Comparison of ENCODE assay signal across 10 mouse cellular contexts in the genomic region with DNA sequence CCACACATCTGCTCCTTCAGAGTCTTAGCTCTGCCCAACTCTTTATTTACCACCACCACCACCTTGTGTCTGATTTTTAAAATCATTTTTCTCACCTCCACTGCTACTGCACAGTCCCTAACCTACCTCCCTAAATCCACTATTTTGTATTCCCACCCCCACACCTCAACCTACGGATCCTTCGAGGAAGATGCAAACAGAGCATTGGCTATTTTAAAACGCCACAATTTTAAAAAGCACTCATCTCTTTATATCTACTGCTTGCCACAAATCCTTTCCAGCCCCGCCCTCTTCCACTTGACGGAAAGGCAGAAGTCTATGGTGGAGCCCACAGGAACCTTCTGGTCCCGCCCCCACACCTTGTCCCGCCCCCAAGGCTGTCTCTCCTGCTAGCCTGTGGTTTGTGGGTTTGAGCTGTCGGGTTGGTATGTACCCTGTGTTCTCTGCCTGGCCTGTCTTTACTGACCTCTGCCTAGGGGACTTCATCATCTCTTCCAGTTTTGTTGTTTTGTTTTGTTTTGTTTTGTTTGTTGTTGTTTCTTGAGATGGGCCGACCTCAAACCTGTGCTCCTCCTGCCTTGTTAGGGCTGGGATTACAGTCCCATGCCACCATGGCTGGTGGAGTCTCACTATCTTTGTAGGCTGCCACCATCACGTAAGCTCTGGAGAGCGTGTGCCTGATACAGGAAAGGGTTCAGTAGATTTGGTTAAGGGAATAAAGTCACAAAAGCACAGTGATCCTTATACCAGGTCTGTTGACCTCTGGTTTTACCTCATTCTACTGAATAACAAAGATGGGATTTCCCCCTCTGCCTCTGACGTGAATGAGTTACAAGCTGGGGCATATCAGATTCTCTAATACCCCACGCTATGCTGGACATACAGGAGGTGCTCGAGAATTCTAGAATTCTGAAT. TPM values are rescaled to one million over a fixed set of nuclear protein-coding genes. Genes with fewer than 3 reads are reported as not detected.
A peak's percentile ranks its signal among the peaks of the same experiment; 100 is the strongest.
DNase-seq lines count a peak whose midpoint lies in the region; TF ChIP-seq lines count a peak whose summit lies in the region.
"Had no signal": no experiment of that assay in that cellular context is flagged by ENCODE, and none has a peak within 500 bp of the region (broad histone marks: within the 10 kb centered on the region; RNA-seq: fewer than 3 reads in every experiment).

No protein-coding gene starts in this region.

- peak; percentile 68 for TF ChIP-seq RAD21 in CH12.LX (IDR thresholded peaks at IDR 0.05; ENCODE audit: low read depth, low read length)

- peak; percentile 95 for DNase-seq in 416B (ENCODE audit: low read depth)
- DNase-seq in CH12.LX (ENCODE audit: extremely low read depth) = peak; percentile 99
- peak; percentile 97 for DNase-seq in induced T-regulatory cell, adult 2 months (ENCODE audit: low read depth)
- DNase-seq in naive thymus-derived CD4-positive, alpha-beta T cell, adult 2 months (ENCODE audit: low read depth) = peak; percentile 90
- no peak for DNase-seq in gastrocnemius, adult 2 months
- no peak for DNase-seq in cerebellum, adult 11 months
- no peak for DNase-seq in adrenal gland, adult 18-20 months (ENCODE audit: low spot score in 2 of 2)
- DNase-seq in embryo, embryonic 9.5 days (ENCODE audit: extremely low spot score) = no peak
- DNase-seq: kidney, postnatal 36 days had no signal

- peak overlapping the region; percentile 35 to 50 (median 47) for H3K4me3 ChIP-seq in CH12.LX (replicated peaks in 1 of 3; ENCODE audit: low read depth in 2 of 3, low read length in 2 of 3, poor library complexity in 1 of 3)
- H3K4me3 ChIP-seq in gastrocnemius, adult 2 months = no peak overlapping the region

- H3K4me1 ChIP-seq in CH12.LX (ENCODE audit: control insufficient read depth in 1 of 2, insufficient read depth in 2 of 2) = peaks cover 10 to 35% of the 10 kb centered on the region in 2 experiments

- in situ Hi-C loops in CH12.LX (cut with MboI; ENCODE audit: low pct_ligation_motif_present, low pct_unique_long_range_greater_than_20kb, low sequenced_read_pairs) = loop anchor here (5.0 to 10.0 kb wide), 4 partner anchors 37 to 304 kb away; partner anchors contain the start of gene Tigit

- dilution Hi-C loops in CH12.LX (cut with MboI; ENCODE audit: extremely low pct_ligation_motif_present, extremely low pct_unique_long_range_greater_than_20kb, low sequenced_read_pairs) = no loop called here

- peak overlapping the region; percentile 98 for H3K27ac ChIP-seq in CH12.LX (ENCODE audit: insufficient read depth, low read depth)
- no peak overlapping the region for H3K27ac ChIP-seq in gastrocnemius, adult 2 months

- intact Hi-C loops in gastrocnemius, adult 2 months (cut with DNase I) = no loop called here

- H3K36me3 ChIP-seq in CH12.LX (replicated peaks in 1 of 2; ENCODE audit: control insufficient read depth in 1 of 2, insufficient read depth in 1 of 2, low read length in 1 of 2) = no peaks in the 10 kb centered on the region

- TF ChIP-seq CTCF in CH12.LX (conservative IDR thresholded peaks at IDR 0.05 in 1 of 2, IDR thresholded peaks at IDR 0.05 in 1 of 2; ENCODE audit: low read depth in 2 of 2, low read length in 2 of 2) = peak in 1 of 2 experiments; percentile 49; a peak in 2 of 4 replicates
- TF ChIP-seq CTCF in gastrocnemius, adult 2 months (IDR thresholded peaks at IDR 0.05) = no peak

- no peaks in the 10 kb centered on the region for H3K79me2 ChIP-seq in CH12.LX (replicated peaks; ENCODE audit: control insufficient read depth, extremely low read depth, insufficient read depth, poor library complexity, severe bottlenecking)

- peak; percentile 75 for TF ChIP-seq POLR2A in CH12.LX (IDR thresholded peaks at IDR 0.05; ENCODE audit: low read depth, low read length)

- peak overlapping the region; percentile 83 for H3K9ac ChIP-seq in CH12.LX (ENCODE audit: insufficient read depth, low read depth)

- peak overlapping the region; percentile 96 for H3K4me2 ChIP-seq in CH12.LX (ENCODE audit: insufficient read depth, low read depth, poor library complexity, severe bottlenecking)

- TF ChIP-seq EP300 in CH12.LX (IDR thresholded peaks at IDR 0.05; ENCODE audit: low read length) = peak; percentile 70

- H3K9me3 ChIP-seq in CH12.LX (replicated peaks; ENCODE audit: low read length) = peaks cover 12% of the 10 kb centered on the region

- no peaks in the 10 kb centered on the region for H3K27me3 ChIP-seq in CH12.LX (replicated peaks)

TF ChIP-seq in CH12.LX, 34 proteins besides CTCF, POLR2A, EP300 and RAD21:
- TF ChIP-seq MAZ (IDR thresholded peaks at IDR 0.05; ENCODE audit: low read depth, low read length) = peak; percentile 68
- 0 out of 2 replicates have a peak, but pooled peaks have one; percentile 18 for TF ChIP-seq MYC (IDR thresholded peaks at IDR 0.05; ENCODE audit: low read depth, low read length)
- no peak for TF ChIP-seq MAFK (IDR thresholded peaks at IDR 0.05; ENCODE audit: insufficient replicate concordance, low read length)
- 0 out of 2 replicates have a peak, but pooled peaks have one; percentile 5 for TF ChIP-seq JUND (conservative IDR thresholded peaks at IDR 0.05; ENCODE audit: low read depth, low read length)
- no peak for TF ChIP-seq GABPA (IDR thresholded peaks at IDR 0.05; ENCODE audit: insufficient replicate concordance, low read depth, low read length)
- TF ChIP-seq MAX (IDR thresholded peaks at IDR 0.05; ENCODE audit: low read length) = peak; percentile 39
- peak; percentile 96 for TF ChIP-seq CHD1 (IDR thresholded peaks at IDR 0.05; ENCODE audit: low read depth, low read length)
- TF ChIP-seq ELF1 (IDR thresholded peaks at IDR 0.05; ENCODE audit: low read depth, low read length) = peak; percentile 40; the same call in 1 of the 2 replicates
- TF ChIP-seq ZC3H11A (IDR thresholded peaks at IDR 0.05; ENCODE audit: low read depth, low read length) = no peak
- TF ChIP-seq PAX5 (IDR thresholded peaks at IDR 0.05; ENCODE audit: low read length) = no peak
- peak; percentile 69 for TF ChIP-seq ZMIZ1 (IDR thresholded peaks at IDR 0.05; ENCODE audit: low read depth, low read length)
- TF ChIP-seq RCOR1 (conservative IDR thresholded peaks at IDR 0.05; ENCODE audit: low read depth, low read length) = no peak
- TF ChIP-seq MXI1 (IDR thresholded peaks at IDR 0.05; ENCODE audit: low read depth, low read length) = peak; percentile 58
- TF ChIP-seq TBP (conservative IDR thresholded peaks at IDR 0.05; ENCODE audit: low read depth, low read length) = peak; percentile 80
- TF ChIP-seq IRF4 (IDR thresholded peaks at IDR 0.05; ENCODE audit: low read depth, low read length) = peak; percentile 81
- TF ChIP-seq HCFC1 (IDR thresholded peaks at IDR 0.05; ENCODE audit: low read depth, low read length) = peak; percentile 44; the same call in 1 of the 2 replicates
- TF ChIP-seq BHLHE40 (IDR thresholded peaks at IDR 0.05; ENCODE audit: low read depth, low read length) = peak; percentile 45; the same call in 1 of the 2 replicates
- TF ChIP-seq ZNF384 (IDR thresholded peaks at IDR 0.05; ENCODE audit: low read depth, low read length) = no peak
- no peak for TF ChIP-seq NRF1 (IDR thresholded peaks at IDR 0.05; ENCODE audit: low read depth, low read length)
- peak; percentile 48; the same call in 1 of the 2 replicates for TF ChIP-seq E2F4 (IDR thresholded peaks at IDR 0.05; ENCODE audit: insufficient replicate concordance, low read depth, low read length)
- TF ChIP-seq USF2 (conservative IDR thresholded peaks at IDR 0.05; ENCODE audit: low read depth, low read length) = no peak
- TF ChIP-seq CHD2 (IDR thresholded peaks at IDR 0.05; ENCODE audit: low read length) = no peak; the same call in 1 of the 2 replicates
- TF ChIP-seq USF1 (IDR thresholded peaks at IDR 0.05; ENCODE audit: low read depth, low read length) = no peak
- TF ChIP-seq SMC3 (IDR thresholded peaks at IDR 0.05; ENCODE audit: low read depth, low read length) = peak; percentile 56
- peak; percentile 65; the same call in 1 of the 2 replicates for TF ChIP-seq MEF2A (IDR thresholded peaks at IDR 0.05; ENCODE audit: borderline replicate concordance, low read depth, low read length)
- TF ChIP-seq NELFE (IDR thresholded peaks at IDR 0.05; ENCODE audit: low read depth, low read length) = peak; percentile 58; the same call in 1 of the 2 replicates
- TF ChIP-seq ETS1 (conservative IDR thresholded peaks at IDR 0.05; ENCODE audit: low read depth, low read length) = peak; percentile 83
- peak; percentile 84 for TF ChIP-seq SIN3A (IDR thresholded peaks at IDR 0.05; ENCODE audit: low read length)
- TF ChIP-seq POLR2AphosphoS2 (IDR thresholded peaks at IDR 0.05; ENCODE audit: low read depth, low read length) = no peak
- no peak for TF ChIP-seq UBTF (IDR thresholded peaks at IDR 0.05; ENCODE audit: low read depth, low read length)
- TF ChIP-seq KAT2A (IDR thresholded peaks at IDR 0.05; ENCODE audit: insufficient replicate concordance, low read length) = no peak
- TF ChIP-seq TCF12 (IDR thresholded peaks at IDR 0.05; ENCODE audit: low read depth, low read length) = peak; percentile 79
- 0 out of 2 replicates have a peak, but pooled peaks have one; percentile 21 for TF ChIP-seq JUN (IDR thresholded peaks at IDR 0.05; ENCODE audit: insufficient read depth, low read depth, low read length)
- no peak for TF ChIP-seq ZKSCAN1 (IDR thresholded peaks at IDR 0.05; ENCODE audit: borderline replicate concordance, low read depth, low read length)

RNA-seq across cellular contexts. Expression of gene Tigit, which starts 35.0 kb away (rescaled TPM):
- total RNA-seq in CH12.LX (2012; rRNA removed) (59.3 and 67.2 TPM in 2 replicates), CH12.LX (2014; rRNA removed) (13.6 and 17.5 TPM in 2 replicates)
- 54.5 and 55.4 TPM in 2 replicates for polyA plus RNA-seq in CH12.LX (2012; ENCODE audit: insufficient read length, low read depth)
- total RNA-seq in gastrocnemius, adult 2 months (2021) = not detected
- total RNA-seq in adrenal gland, adult 18-20 months (2021) = under 1 TPM in 1 of 2 experiments, not detected in 1; 0.45 TPM
- total RNA-seq: liver, adult 2 months had no signal

RNA-seq across cellular contexts. Expression of gene Drd3, which starts 54.8 kb away (rescaled TPM):
- total RNA-seq in CH12.LX (2012; rRNA removed) (not detected in 2 replicates), CH12.LX (2014; rRNA removed) (not detected in 2 replicates)
- not detected in 2 replicates for polyA plus RNA-seq in CH12.LX (2012; ENCODE audit: insufficient read length, low read depth)
- total RNA-seq in gastrocnemius, adult 2 months (2021) = not detected
- total RNA-seq in adrenal gland, adult 18-20 months (2021) = not detected
- total RNA-seq: liver, adult 2 months had no signal
- polyA plus RNA-seq: liver, adult 2 months had no signal

Comparison
In these comparisons a context has a peak if more than half of its experiments do, and no peak if none do; other contexts are left out.
1. DNase-seq: peak in 416B (single experiment), CH12.LX (single experiment), induced T-regulatory cell, adult 2 months (single experiment) and naive thymus-derived CD4-positive, alpha-beta T cell, adult 2 months (single experiment); none in gastrocnemius, adult 2 months (single experiment), cerebellum, adult 11 months (single experiment), adrenal gland, adult 18-20 months (0 of 2) and embryo, embryonic 9.5 days (single experiment).
2. RNA of gene Tigit, which starts 35.0 kb away (total RNA-seq): 13.6 to 67.2 TPM in CH12.LX; 0.45 TPM in adrenal gland, adult 18-20 months and not detected in gastrocnemius, adult 2 months; every median in the first group is over 10 times any median in the second.